Mouse (Mus musculus) forebrain, embryonic 13.5 days (tissue): ENCODE data around the gene Cyb5rl. TPM values are rescaled to one million over a fixed set of nuclear protein-coding genes. Genes with fewer than 3 reads are reported as not detected.

Experiments used
- ATAC-seq: fragments of 200-750 bp; cut with Nextera tagmentation; 2 replicates; pipeline ENCODE4 v1.8.0; 2017
- H3K27ac ChIP-seq: fragments of 300-500 bp; sonication (generic); 2 replicates; pipeline ENCODE4 v1.5.1; 2015; ENCODE audit warnings: inconsistent platforms, mild to moderate bottlenecking, moderate library complexity
- H3K27me3 ChIP-seq: fragments of 300-500 bp; sonication (generic); 2 replicates; pipeline ENCODE4 v1.6.1; 2015; ENCODE audit warnings: mild to moderate bottlenecking, inconsistent platforms
- H3K36me3 ChIP-seq: fragments of 300-500 bp; sonication (generic); 2 replicates; pipeline ENCODE4 v1.6.1; 2015; ENCODE audit warnings: mild to moderate bottlenecking, inconsistent platforms; ENCODE audit not compliant: poor library complexity, severe bottlenecking
- H3K4me1 ChIP-seq: fragments of 300-500 bp; sonication (generic); 2 replicates; pipeline ENCODE4 v1.6.1; 2015; ENCODE audit warnings: inconsistent platforms
- H3K4me2 ChIP-seq: fragments of 300-500 bp; sonication (generic); 2 replicates; pipeline ENCODE4 v1.6.1; 2015; ENCODE audit warnings: inconsistent platforms, mild to moderate bottlenecking, moderate library complexity
- H3K4me3 ChIP-seq: fragments of 300-500 bp; sonication (generic); 2 replicates; pipeline ENCODE4 v1.5.1; 2015; ENCODE audit warnings: mild to moderate bottlenecking, inconsistent platforms
- H3K9ac ChIP-seq: fragments of 300-500 bp; sonication (generic); 2 replicates; pipeline ENCODE4 v1.6.1; 2015; ENCODE audit warnings: mild to moderate bottlenecking, inconsistent platforms
- H3K9me3 ChIP-seq: fragments of 300-500 bp; sonication (generic); replicated peaks from 2 replicates; pipeline ENCODE4 v1.6.1; 2016; ENCODE audit warnings: inconsistent platforms
- WGBS: fragments of 180-500 bp; shearing (Covaris S2); methylation state at CpG from one replicate; pipeline ENCODE4 v1.1.7; 2015; 5-methylcytosine and 5-hydroxymethylcytosine counted together
- polyA plus RNA-seq: library from polyadenylated mRNA; unstranded; fragments of >200 nt; fragmentation: Nextera tagmentation; extraction: Ambion mirVana; gene quantifications from 2 replicates; pipeline ENCODE4 v1.2.1, GENCODE M21; 2015

Cyb5rl gene
- polyA plus RNA-seq, 1 experiment from 2014 or later, result 5.6 TPM

DNA sequence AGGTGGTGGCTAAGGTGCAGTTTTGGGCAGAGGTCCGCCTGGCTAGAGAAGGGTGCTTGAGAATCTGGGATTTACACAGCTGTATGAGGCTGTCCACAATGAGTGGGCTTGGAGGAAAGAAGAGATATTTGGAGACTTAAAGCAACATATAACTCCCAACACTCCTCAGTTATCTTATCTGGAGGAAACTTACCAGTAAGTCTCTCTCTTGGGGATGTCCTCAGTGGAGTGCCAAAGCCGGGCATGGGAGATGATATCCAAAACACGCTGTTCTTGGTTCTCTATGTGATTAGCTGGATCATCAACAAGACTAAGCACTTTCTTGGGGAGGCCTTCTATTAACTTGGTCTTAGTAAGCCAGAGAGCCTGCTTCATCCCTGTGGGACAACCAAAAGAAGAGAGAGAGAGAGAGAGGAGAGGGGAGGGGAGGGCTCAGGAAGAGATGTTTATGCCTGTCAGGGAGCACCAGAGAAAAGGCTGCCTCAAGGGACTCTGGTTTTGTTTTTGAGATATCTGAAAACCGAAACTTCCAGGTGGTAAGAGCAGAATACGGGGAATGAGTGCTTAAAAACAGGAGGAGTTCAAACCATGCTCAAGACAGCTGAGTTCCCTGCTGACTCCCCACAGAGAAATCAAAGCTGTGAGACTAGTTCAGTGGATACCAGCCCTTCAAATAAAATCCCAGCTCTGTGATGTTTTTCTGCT is 2.2 kb upstream of the Cyb5rl start:
- H3K4me2 ChIP-seq, result no peak overlapping the region
- no peak overlapping the region for H3K27ac ChIP-seq
- H3K36me3 ChIP-seq, result peaks cover 47% of the 10 kb centered on the region
- 0 out of 2 replicates have a peak, but pooled peaks cover 4% of the 10 kb centered on the region for H3K27me3 ChIP-seq
- no peak overlapping the region for H3K9ac ChIP-seq
- H3K4me1 ChIP-seq, result peaks cover 26% of the 10 kb centered on the region
- ATAC-seq, result no peak
- H3K4me3 ChIP-seq, result no peak overlapping the region
- 92% methylated on average over 5 of the region's 5 CpGs for WGBS
- no peaks in the 10 kb centered on the region for H3K9me3 ChIP-seq

DNA sequence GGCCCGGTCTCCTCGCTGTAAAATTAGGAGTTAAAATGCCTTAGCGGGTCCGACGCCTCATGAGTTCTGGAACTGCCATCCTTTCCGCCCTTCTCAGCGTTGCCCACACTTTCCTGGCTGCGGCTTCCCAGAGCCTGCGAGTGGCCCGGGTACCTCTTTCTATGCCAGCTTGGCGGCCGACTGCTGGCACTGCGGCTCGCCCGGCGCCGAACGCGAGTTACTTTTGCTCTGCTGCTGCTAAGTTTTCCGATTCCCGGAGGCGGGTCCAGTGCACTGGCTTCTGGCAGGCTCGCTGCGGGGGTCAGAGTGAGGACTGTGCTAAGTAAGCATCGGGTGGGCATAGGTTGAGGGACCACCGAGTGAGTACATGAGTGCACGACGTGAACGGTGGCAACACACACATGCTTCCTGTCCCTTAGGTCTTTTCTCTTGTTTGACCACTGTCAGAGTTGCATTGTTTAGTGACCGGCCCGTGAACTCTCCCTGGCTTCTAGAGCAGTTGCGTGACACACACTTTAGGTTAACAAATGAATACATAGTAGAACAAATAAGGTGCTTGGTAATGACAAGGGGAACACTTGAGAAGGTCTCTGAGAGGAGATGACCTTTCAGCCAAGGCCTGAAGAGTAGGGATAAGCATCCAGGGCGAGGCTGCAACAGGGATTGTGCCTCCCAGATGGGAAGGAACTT is 508 bp downstream of the Cyb5rl start:
- ATAC-seq, result peak; percentile 59
- Histone ChIP-seq H3K36me3 (peaks cover 22% of the 10 kb centered on the region), H3K4me1 (peaks cover 26% of the 10 kb centered on the region), H3K9ac (peak overlapping the region; percentile 62), H3K4me3 (peak overlapping the region; percentile 70), H3K27me3 (0 out of 2 replicates have a peak, but pooled peaks cover 4% of the 10 kb centered on the region), H3K27ac (no peak overlapping the region), H3K4me2 (peak overlapping the region; percentile 98), H3K9me3 (no peaks in the 10 kb centered on the region)
- 2% methylated on average over 33 of the region's 33 CpGs for WGBS

- H3K4me2 ChIP-seq, result no peak overlapping the region
- no peaks in the 10 kb centered on the region for H3K9me3 ChIP-seq
- H3K36me3 ChIP-seq, result no peaks in the 10 kb centered on the region
- no peak overlapping the region for H3K27ac ChIP-seq
- H3K4me3 ChIP-seq, result no peak overlapping the region
- ATAC-seq, result no peak
- WGBS, result 85% methylated on average over 9 of the region's 9 CpGs
- 0 out of 2 replicates have a peak, but pooled peaks cover 4% of the 10 kb centered on the region for H3K27me3 ChIP-seq
- H3K4me1 ChIP-seq, result peaks cover 4% of the 10 kb centered on the region
- no peak overlapping the region for H3K9ac ChIP-seq
Measured at GRCm38 (mm10) chr4:107072343-107072742, 5.6 kb downstream of the Cyb5rl start.

DNA sequence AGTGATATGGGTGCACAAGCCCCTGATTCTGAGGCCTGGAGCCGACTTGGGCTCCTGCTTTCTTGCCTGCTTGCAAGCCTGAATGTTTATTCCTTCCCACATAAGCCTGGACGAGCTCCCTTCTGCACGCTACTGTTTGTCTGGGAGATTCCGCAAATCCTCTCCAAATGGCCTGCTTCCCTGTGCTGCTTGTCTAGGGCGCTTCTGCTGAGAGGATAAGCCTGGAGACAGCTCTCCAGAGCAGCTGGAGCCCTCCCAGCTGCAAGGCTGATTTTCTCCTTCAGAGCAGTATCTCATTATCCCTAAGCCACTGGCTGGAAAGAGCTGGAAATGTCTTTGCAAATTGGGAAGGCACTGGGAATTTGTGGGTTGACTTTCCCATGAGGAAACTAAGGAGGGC is 8.7 kb downstream of the Cyb5rl start:
- Histone ChIP-seq H3K4me1 (no peaks in the 10 kb centered on the region), H3K27ac (no peak overlapping the region; the same call in 1 of the 2 replicates), H3K9me3 (no peaks in the 10 kb centered on the region), H3K9ac (no peak overlapping the region), H3K27me3 (no peaks in the 10 kb centered on the region), H3K4me2 (no peak overlapping the region), H3K4me3 (no peak overlapping the region), H3K36me3 (no peaks in the 10 kb centered on the region)
- WGBS, result 40% methylated on average over 5 of the region's 5 CpGs
- no peak for ATAC-seq

DNA sequence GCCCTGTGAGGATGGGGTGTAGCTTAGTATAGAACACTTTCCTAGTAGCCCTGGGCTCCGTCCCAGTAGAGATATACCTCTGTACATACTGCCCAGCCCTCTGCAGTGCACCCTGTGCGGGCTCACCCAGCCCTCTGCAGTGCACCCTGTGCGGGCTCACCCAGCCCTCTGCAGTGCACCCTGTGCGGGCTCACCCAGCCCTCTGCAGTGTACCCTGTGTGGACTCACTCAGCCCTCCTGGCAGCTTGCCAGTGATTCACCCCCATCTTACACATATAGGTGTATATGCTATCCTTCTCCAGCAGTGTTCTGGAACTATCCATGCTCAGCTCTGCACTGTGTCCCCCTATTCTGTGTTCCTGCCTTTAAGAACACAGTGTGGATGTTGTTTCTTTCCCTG is 12.1 kb downstream of the Cyb5rl start:
- no peaks in the 10 kb centered on the region for H3K27me3 ChIP-seq
- H3K36me3 ChIP-seq, result no peaks in the 10 kb centered on the region
- H3K4me3 ChIP-seq, result no peak overlapping the region
- no peak overlapping the region for H3K27ac ChIP-seq
- H3K9ac ChIP-seq, result no peak overlapping the region
- H3K4me1 ChIP-seq, result peaks cover 3% of the 10 kb centered on the region; the same call in 1 of the 2 replicates
- no peaks in the 10 kb centered on the region for H3K9me3 ChIP-seq
- 0 out of 2 replicates have a peak, but pooled peaks have one; percentile 33 for ATAC-seq
- 85% methylated on average over 4 of the region's 4 CpGs for WGBS
- no peak overlapping the region for H3K4me2 ChIP-seq

DNA sequence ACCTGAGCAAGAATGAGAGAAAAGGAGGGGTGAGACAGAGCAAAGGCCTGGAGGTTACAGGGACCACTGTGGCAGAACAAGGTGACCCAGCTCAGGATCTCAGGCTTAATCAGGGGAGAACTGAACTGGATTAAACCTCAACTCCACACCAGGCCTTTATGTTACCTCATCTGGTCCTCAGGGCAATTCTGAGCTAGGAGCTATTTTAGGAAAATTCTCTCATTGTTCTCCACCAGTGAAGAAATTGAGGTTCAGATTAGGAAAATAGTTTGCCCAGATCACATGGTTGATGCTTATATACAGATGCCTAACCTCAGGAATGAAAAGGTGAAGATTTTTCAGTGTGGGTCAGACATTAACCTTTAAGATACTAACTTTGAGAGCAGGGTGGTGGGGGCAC is 12.9 kb downstream of the Cyb5rl start:
- no peaks in the 10 kb centered on the region for H3K27me3 ChIP-seq
- no peaks in the 10 kb centered on the region for H3K36me3 ChIP-seq
- H3K4me2 ChIP-seq, result no peak overlapping the region
- H3K4me3 ChIP-seq, result no peak overlapping the region
- no peaks in the 10 kb centered on the region for H3K9me3 ChIP-seq
- H3K9ac ChIP-seq, result no peak overlapping the region
- no peak for ATAC-seq
- H3K4me1 ChIP-seq, result peaks cover 11% of the 10 kb centered on the region
- H3K27ac ChIP-seq, result no peak overlapping the region

GRCm38 (mm10) chr4:107082185-107082584 is 15.4 kb downstream of the Cyb5rl start:
- H3K36me3 ChIP-seq, result no peaks in the 10 kb centered on the region
- no peak overlapping the region for H3K9ac ChIP-seq
- no peak overlapping the region for H3K4me3 ChIP-seq
- no peak overlapping the region for H3K4me2 ChIP-seq
- no peak overlapping the region for H3K27ac ChIP-seq
- H3K27me3 ChIP-seq, result no peaks in the 10 kb centered on the region
- H3K9me3 ChIP-seq, result no peaks in the 10 kb centered on the region
- no peak for ATAC-seq
- 89% methylated on average over 3 of the region's 3 CpGs for WGBS
- peaks cover 22% of the 10 kb centered on the region for H3K4me1 ChIP-seq

- Histone ChIP-seq H3K4me1 (peaks cover 22% of the 10 kb centered on the region), H3K27me3 (no peaks in the 10 kb centered on the region), H3K36me3 (no peaks in the 10 kb centered on the region), H3K4me2 (no peak overlapping the region), H3K9me3 (no peaks in the 10 kb centered on the region), H3K27ac (no peak overlapping the region), H3K4me3 (no peak overlapping the region), H3K9ac (no peak overlapping the region)
- 86% methylated on average over 4 of the region's 4 CpGs for WGBS
- ATAC-seq, result no peak
Measured at GRCm38 (mm10) chr4:107083126-107083525, 16.3 kb downstream of the Cyb5rl start.

GRCm38 (mm10) chr4:107084343-107084742 is 17.6 kb downstream of the Cyb5rl start:
- peaks cover 22% of the 10 kb centered on the region for H3K4me1 ChIP-seq
- H3K9ac ChIP-seq, result no peak overlapping the region
- H3K27me3 ChIP-seq, result no peaks in the 10 kb centered on the region
- H3K27ac ChIP-seq, result peak overlapping the region; percentile 72
- H3K36me3 ChIP-seq, result no peaks in the 10 kb centered on the region
- WGBS, result 18% methylated on average over 1 of the region's 1 CpGs
- peak; percentile 42 for ATAC-seq
- H3K4me2 ChIP-seq, result 0 out of 2 replicates have a peak overlapping the region, but pooled peaks have one; percentile 9
- no peaks in the 10 kb centered on the region for H3K9me3 ChIP-seq
- H3K4me3 ChIP-seq, result no peak overlapping the region

DNA sequence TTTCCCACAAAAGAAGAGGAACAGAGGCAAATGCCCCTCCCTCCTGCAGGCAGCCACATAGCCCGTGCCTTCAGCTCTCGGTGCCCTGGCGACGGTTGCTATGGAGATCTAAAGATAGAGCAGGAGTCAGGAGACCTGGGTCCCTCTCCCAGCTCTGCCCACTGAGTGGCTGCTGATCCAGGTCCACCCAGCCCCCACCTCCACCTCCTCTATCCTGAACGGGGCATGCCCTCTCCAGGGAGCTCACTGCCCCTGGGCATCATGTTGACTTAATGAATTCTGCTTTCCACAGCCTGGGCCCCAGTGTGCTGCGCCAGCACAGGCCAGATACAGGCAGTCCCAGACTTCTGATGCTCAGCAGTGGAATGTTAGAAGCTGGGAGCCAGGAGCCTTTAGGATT is 18.1 kb downstream of the Cyb5rl start:
- 4% methylated on average over 6 of the region's 6 CpGs for WGBS
- Histone ChIP-seq H3K9ac (no peak overlapping the region), H3K27me3 (no peaks in the 10 kb centered on the region), H3K36me3 (no peaks in the 10 kb centered on the region), H3K9me3 (no peaks in the 10 kb centered on the region), H3K4me1 (peaks cover 22% of the 10 kb centered on the region), H3K4me3 (no peak overlapping the region), H3K27ac (peak overlapping the region; percentile 72), H3K4me2 (0 out of 2 replicates have a peak overlapping the region, but pooled peaks have one; percentile 9)
- ATAC-seq, result peak; percentile 87

- H3K27me3 ChIP-seq, result no peaks in the 10 kb centered on the region
- H3K4me2 ChIP-seq, result no peak overlapping the region
- no peaks in the 10 kb centered on the region for H3K9me3 ChIP-seq
- H3K9ac ChIP-seq, result no peak overlapping the region
- WGBS, result 89% methylated on average over 14 of the region's 14 CpGs
- no peak overlapping the region for H3K27ac ChIP-seq
- H3K4me3 ChIP-seq, result no peak overlapping the region
- no peaks in the 10 kb centered on the region for H3K36me3 ChIP-seq
- no peak for ATAC-seq
- H3K4me1 ChIP-seq, result peaks cover 9% of the 10 kb centered on the region
Measured at GRCm38 (mm10) chr4:107091696-107092095, 24.9 kb downstream of the Cyb5rl start.

DNA sequence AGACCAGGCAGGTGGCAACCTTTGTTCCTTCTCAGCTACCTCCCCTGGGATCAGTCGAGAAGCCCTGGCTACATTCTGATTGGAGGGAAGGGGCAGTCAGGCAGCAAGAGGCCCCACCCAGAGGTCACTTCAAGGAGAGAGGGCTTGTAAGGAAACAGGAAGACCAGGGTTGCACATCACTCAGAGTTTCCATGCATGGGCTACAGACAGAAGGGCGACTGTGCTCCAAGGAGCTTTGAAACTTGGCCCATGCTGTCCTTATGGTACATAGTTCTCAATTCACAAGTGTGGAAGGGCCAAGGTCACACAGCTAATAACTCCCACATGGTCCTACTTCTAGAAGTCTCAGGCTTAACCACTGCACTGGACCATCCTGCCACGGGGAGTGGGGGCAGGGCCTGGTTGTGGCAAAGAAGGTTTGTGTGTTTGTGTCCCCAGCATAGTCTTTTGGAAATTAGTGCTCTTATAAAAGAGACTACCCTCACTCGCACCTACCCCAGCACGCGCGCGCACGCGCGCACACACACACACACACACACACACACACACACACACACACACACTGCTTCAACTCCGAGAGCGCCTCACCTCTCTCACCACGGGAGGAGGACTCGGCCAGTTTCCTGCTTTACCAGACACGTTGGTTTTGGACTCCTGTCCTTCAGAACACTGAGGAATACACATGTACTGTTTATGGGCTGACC is 27.8 kb downstream of the Cyb5rl start:
- no peak overlapping the region for H3K4me2 ChIP-seq
- H3K9me3 ChIP-seq, result no peaks in the 10 kb centered on the region
- H3K4me3 ChIP-seq, result no peak overlapping the region
- H3K4me1 ChIP-seq, result peaks cover 18% of the 10 kb centered on the region
- H3K9ac ChIP-seq, result no peak overlapping the region
- H3K27me3 ChIP-seq, result no peaks in the 10 kb centered on the region
- H3K27ac ChIP-seq, result no peak overlapping the region
- no peaks in the 10 kb centered on the region for H3K36me3 ChIP-seq
- 80% methylated on average over 14 of the region's 16 CpGs for WGBS
- ATAC-seq, result no peak
